18 mouse cellular contexts compared by ENCODE assay signal in genomic region chr2:114486980-114487379, GRCm38 (mm10).
A peak's percentile ranks its signal among the peaks of the same experiment; 100 is the strongest.
DNase-seq lines count a peak whose midpoint lies in the region; ATAC-seq and TF ChIP-seq lines count a peak whose summit lies in the region.
"Had no signal": no experiment of that assay in that cellular context is flagged by ENCODE, and none has a peak within 500 bp of the region (broad histone marks: within the 10 kb centered on the region; RNA-seq: fewer than 3 reads in every experiment).

No protein-coding gene starts in this region.

- H3K27me3 ChIP-seq in embryonic facial prominence, embryonic 14.5 days (replicated peaks; ENCODE audit: control insufficient read depth, insufficient read depth, low read length), result no peaks in the 10 kb centered on the region
- no peaks in the 10 kb centered on the region for H3K27me3 ChIP-seq in embryonic facial prominence, embryonic 10.5 days (replicated peaks; ENCODE audit: low read depth, poor library complexity, severe bottlenecking)
- no peaks in the 10 kb centered on the region for H3K27me3 ChIP-seq in kidney, postnatal 0 days (ENCODE audit: insufficient read depth, low read length)
- H3K27me3 ChIP-seq in kidney, embryonic 16.5 days (ENCODE audit: insufficient read depth, low read length), result no peaks in the 10 kb centered on the region
- no peaks in the 10 kb centered on the region for H3K27me3 ChIP-seq in neural tube, embryonic 15.5 days (replicated peaks)
- H3K27me3 ChIP-seq: embryonic facial prominence, embryonic 13.5 days; heart, embryonic 15.5 days had no signal

- H3K27ac ChIP-seq in embryonic facial prominence, embryonic 14.5 days (replicated peaks; ENCODE audit: low read depth, low read length), result no peak overlapping the region
- no peak overlapping the region for H3K27ac ChIP-seq in embryonic facial prominence, embryonic 10.5 days (replicated peaks)
- no peak overlapping the region for H3K27ac ChIP-seq in kidney, postnatal 0 days
- H3K27ac ChIP-seq in kidney, embryonic 16.5 days (ENCODE audit: low read length), result no peak overlapping the region
- H3K27ac ChIP-seq in neural tube, embryonic 15.5 days (replicated peaks), result no peak overlapping the region
- H3K27ac ChIP-seq: embryonic facial prominence, embryonic 13.5 days; heart, embryonic 15.5 days; layer of hippocampus, adult 2 months had no signal

- H3K4me1 ChIP-seq in embryonic facial prominence, embryonic 14.5 days (ENCODE audit: control insufficient read depth, insufficient read depth, low read length), result no peaks in the 10 kb centered on the region
- no peaks in the 10 kb centered on the region for H3K4me1 ChIP-seq in embryonic facial prominence, embryonic 10.5 days
- no peaks in the 10 kb centered on the region for H3K4me1 ChIP-seq in kidney, postnatal 0 days (replicated peaks; ENCODE audit: insufficient read depth, low read length)
- H3K4me1 ChIP-seq in kidney, embryonic 16.5 days (ENCODE audit: insufficient read depth, low read length), result 0 out of 2 replicates have a peak, but pooled peaks cover 2% of the 10 kb centered on the region
- 0 out of 2 replicates have a peak, but pooled peaks cover 2% of the 10 kb centered on the region for H3K4me1 ChIP-seq in neural tube, embryonic 15.5 days
- H3K4me1 ChIP-seq: embryonic facial prominence, embryonic 13.5 days; heart, embryonic 15.5 days had no signal

- no peak for ATAC-seq in embryonic facial prominence, embryonic 14.5 days (ENCODE audit: low read depth)
- no peak for ATAC-seq in kidney, postnatal 0 days (replicated peaks; ENCODE audit: low FRiP score, low read depth)
- ATAC-seq in kidney, embryonic 16.5 days (ENCODE audit: low FRiP score, low TSS enrichment), result no peak
- no peak for ATAC-seq in neural tube, embryonic 15.5 days (ENCODE audit: low FRiP score)
- ATAC-seq: liver, postnatal 0 days had no signal

- no peak overlapping the region for H3K9ac ChIP-seq in embryonic facial prominence, embryonic 14.5 days (ENCODE audit: low read depth, low read length)
- no peak overlapping the region for H3K9ac ChIP-seq in kidney, postnatal 0 days (ENCODE audit: low read depth, low read length)
- H3K9ac ChIP-seq in kidney, embryonic 16.5 days (replicated peaks; ENCODE audit: low read length), result no peak overlapping the region
- no peak overlapping the region for H3K9ac ChIP-seq in neural tube, embryonic 15.5 days (replicated peaks)
- H3K9ac ChIP-seq: embryonic facial prominence, embryonic 13.5 days; heart, embryonic 15.5 days; liver, postnatal 0 days had no signal

- no peak overlapping the region for H3K4me2 ChIP-seq in embryonic facial prominence, embryonic 14.5 days (ENCODE audit: low read depth, low read length)
- H3K4me2 ChIP-seq in kidney, postnatal 0 days (ENCODE audit: low read length), result no peak overlapping the region
- H3K4me2 ChIP-seq in kidney, embryonic 16.5 days (replicated peaks; ENCODE audit: low read depth, low read length), result no peak overlapping the region
- H3K4me2 ChIP-seq in neural tube, embryonic 15.5 days, result no peak overlapping the region
- H3K4me2 ChIP-seq: embryonic facial prominence, embryonic 13.5 days; heart, embryonic 15.5 days had no signal

- no peaks in the 10 kb centered on the region for H3K9me3 ChIP-seq in embryonic facial prominence, embryonic 14.5 days (ENCODE audit: control insufficient read depth, low read length)
- H3K9me3 ChIP-seq in embryonic facial prominence, embryonic 10.5 days, result no peaks in the 10 kb centered on the region
- no peaks in the 10 kb centered on the region for H3K9me3 ChIP-seq in kidney, postnatal 0 days (replicated peaks; ENCODE audit: low read length)
- H3K9me3 ChIP-seq in kidney, embryonic 16.5 days (ENCODE audit: low read length), result no peaks in the 10 kb centered on the region
- H3K9me3 ChIP-seq in neural tube, embryonic 15.5 days (replicated peaks), result no peaks in the 10 kb centered on the region
- H3K9me3 ChIP-seq: embryonic facial prominence, embryonic 13.5 days; heart, embryonic 15.5 days had no signal

- TF ChIP-seq CTCF in kidney, postnatal 0 days (IDR thresholded peaks at IDR 0.05; ENCODE audit: low read depth), result no peak

- no peak overlapping the region for H3K4me3 ChIP-seq in embryonic facial prominence, embryonic 14.5 days (ENCODE audit: low read depth, low read length)
- H3K4me3 ChIP-seq in embryonic facial prominence, embryonic 10.5 days, result no peak overlapping the region
- H3K4me3 ChIP-seq in kidney, postnatal 0 days (replicated peaks; ENCODE audit: low read depth, low read length), result no peak overlapping the region
- H3K4me3 ChIP-seq in kidney, embryonic 16.5 days (ENCODE audit: low read length), result no peak overlapping the region
- H3K4me3 ChIP-seq in neural tube, embryonic 15.5 days (replicated peaks), result no peak overlapping the region
- H3K4me3 ChIP-seq: embryonic facial prominence, embryonic 13.5 days; heart, embryonic 15.5 days; layer of hippocampus, adult 2 months had no signal

- DNase-seq in embryonic facial prominence, embryonic 14.5 days (ENCODE audit: low spot score), result peak; percentile 11
- DNase-seq in embryonic facial prominence, embryonic 10.5 days (ENCODE audit: low spot score), result no peak
- peak; percentile 64 for DNase-seq in kidney, postnatal 0 days (ENCODE audit: low spot score)
- DNase-seq in brain, adult 2 months (ENCODE audit: low read depth, low spot score), result peak; percentile 57
- DNase-seq in cerebellum, postnatal 14 days, result peak; percentile 3 to 43
- DNase-seq: adrenal gland, postnatal 25 days; B cell, adult 2 months; gastrocnemius, postnatal 36 days; kidney, adult 18-20 months; liver, postnatal 0 days; right cerebral cortex, postnatal 25 days; thymus, adult 18-20 months; thymus, postnatal 4 days had no signal

- no peaks in the 10 kb centered on the region for H3K36me3 ChIP-seq in embryonic facial prominence, embryonic 14.5 days (ENCODE audit: control insufficient read depth, insufficient read depth, low read length)
- no peaks in the 10 kb centered on the region for H3K36me3 ChIP-seq in embryonic facial prominence, embryonic 10.5 days (replicated peaks)
- no peaks in the 10 kb centered on the region for H3K36me3 ChIP-seq in kidney, postnatal 0 days (ENCODE audit: insufficient read depth, low read length)
- H3K36me3 ChIP-seq in kidney, embryonic 16.5 days (ENCODE audit: insufficient read depth, low read length), result no peaks in the 10 kb centered on the region
- H3K36me3 ChIP-seq in neural tube, embryonic 15.5 days, result no peaks in the 10 kb centered on the region
- H3K36me3 ChIP-seq: embryonic facial prominence, embryonic 13.5 days; heart, embryonic 15.5 days had no signal
